Mouse (Mus musculus): Measurements from ENCODE around the gene Rasl11a. TPM values are rescaled to one million over a fixed set of nuclear protein-coding genes. Genes with fewer than 3 reads are reported as not detected.

Rasl11a gene
- total and polyA plus RNA-seq, 3 experiments, result 0.25 to 0.42 TPM; not detected in 1

- Histone ChIP-seq H3K4me3 (replicated peaks in 1 of 3; ENCODE audit: low read depth in 2 of 3, low read length in 2 of 3, poor library complexity in 1 of 3) (no peak overlapping the region), H3K79me2 (replicated peaks; ENCODE audit: control insufficient read depth, extremely low read depth, insufficient read depth, poor library complexity, severe bottlenecking) (no peaks in the 10 kb centered on the region), H3K27ac (ENCODE audit: insufficient read depth, low read depth) (no peak overlapping the region), H3K9ac (ENCODE audit: insufficient read depth, low read depth) (no peak overlapping the region), H3K4me2 (ENCODE audit: insufficient read depth, low read depth, poor library complexity, severe bottlenecking) (no peak overlapping the region), H3K36me3 (replicated peaks in 1 of 2; ENCODE audit: control insufficient read depth in 1 of 2, insufficient read depth in 1 of 2, low read length in 1 of 2) (no peaks in the 10 kb centered on the region), H3K27me3 (replicated peaks) (no peaks in the 10 kb centered on the region), H3K9me3 (replicated peaks; ENCODE audit: low read length) (peaks cover 17% of the 10 kb centered on the region), H3K4me1 (ENCODE audit: control insufficient read depth in 1 of 2, insufficient read depth in 2 of 2) (peaks cover 10 to 16% of the 10 kb centered on the region in 2 experiments)
- in situ Hi-C loops (cut with MboI; ENCODE audit: low pct_ligation_motif_present, low pct_unique_long_range_greater_than_20kb, low sequenced_read_pairs) (loop anchor here (25.0 kb wide), 1 partner anchor 181 kb away; no protein-coding TSS in a partner anchor), dilution Hi-C loops (cut with MboI; ENCODE audit: extremely low pct_ligation_motif_present, extremely low pct_unique_long_range_greater_than_20kb, low sequenced_read_pairs) (no loop called here)
- no peak for TF ChIP-seq TBP (conservative IDR thresholded peaks at IDR 0.05; ENCODE audit: low read depth, low read length)
- no peak for TF ChIP-seq E2F4 (IDR thresholded peaks at IDR 0.05; ENCODE audit: insufficient replicate concordance, low read depth, low read length)
- TF ChIP-seq JUND (conservative IDR thresholded peaks at IDR 0.05; ENCODE audit: low read depth, low read length), result no peak
- no peak for TF ChIP-seq BHLHE40 (IDR thresholded peaks at IDR 0.05; ENCODE audit: low read depth, low read length)
- TF ChIP-seq MYC (IDR thresholded peaks at IDR 0.05; ENCODE audit: low read depth, low read length), result no peak
- TF ChIP-seq RAD21 (IDR thresholded peaks at IDR 0.05; ENCODE audit: low read depth, low read length), result no peak
- TF ChIP-seq UBTF (IDR thresholded peaks at IDR 0.05; ENCODE audit: low read depth, low read length), result no peak
- no peak for TF ChIP-seq CHD1 (IDR thresholded peaks at IDR 0.05; ENCODE audit: low read depth, low read length)
- TF ChIP-seq NRF1 (IDR thresholded peaks at IDR 0.05; ENCODE audit: low read depth, low read length), result no peak
- no peak for TF ChIP-seq MEF2A (IDR thresholded peaks at IDR 0.05; ENCODE audit: borderline replicate concordance, low read depth, low read length)
- TF ChIP-seq ELF1 (IDR thresholded peaks at IDR 0.05; ENCODE audit: low read depth, low read length), result no peak
- TF ChIP-seq ZNF384 (IDR thresholded peaks at IDR 0.05; ENCODE audit: low read depth, low read length), result no peak
- no peak for TF ChIP-seq EP300 (IDR thresholded peaks at IDR 0.05; ENCODE audit: low read length)
- DNase-seq (ENCODE audit: extremely low read depth), result no peak
Observed at GRCm38 (mm10) chr5:146867946-146868314, 23.1 kb downstream of the Rasl11a start.

- no peaks in the 10 kb centered on the region for H3K79me2 ChIP-seq (replicated peaks; ENCODE audit: control insufficient read depth, extremely low read depth, insufficient read depth, poor library complexity, severe bottlenecking)
- no peaks in the 10 kb centered on the region for H3K27me3 ChIP-seq (replicated peaks)
- H3K9me3 ChIP-seq (replicated peaks; ENCODE audit: low read length), result peaks cover 18% of the 10 kb centered on the region
- no peak overlapping the region for H3K27ac ChIP-seq (ENCODE audit: insufficient read depth, low read depth)
- no peak overlapping the region for H3K4me2 ChIP-seq (ENCODE audit: insufficient read depth, low read depth, poor library complexity, severe bottlenecking)
- in situ Hi-C loops (cut with MboI; ENCODE audit: low pct_ligation_motif_present, low pct_unique_long_range_greater_than_20kb, low sequenced_read_pairs), result loop anchor here (25.0 kb wide), 1 partner anchor 186 kb away; no protein-coding TSS in a partner anchor
- no peak overlapping the region for H3K9ac ChIP-seq (ENCODE audit: insufficient read depth, low read depth)
- H3K4me1 ChIP-seq (ENCODE audit: control insufficient read depth in 1 of 2, insufficient read depth in 2 of 2), result no peaks in the 10 kb centered on the region
- H3K36me3 ChIP-seq (replicated peaks in 1 of 2; ENCODE audit: control insufficient read depth in 1 of 2, insufficient read depth in 1 of 2, low read length in 1 of 2), result no peaks in the 10 kb centered on the region
- no peak for DNase-seq (ENCODE audit: extremely low read depth)
- no peak overlapping the region for H3K4me3 ChIP-seq (replicated peaks in 1 of 3; ENCODE audit: low read depth in 2 of 3, low read length in 2 of 3, poor library complexity in 1 of 3)
- TF ChIP-seq MEF2A (IDR thresholded peaks at IDR 0.05; ENCODE audit: borderline replicate concordance, low read depth, low read length) (no peak), MXI1 (IDR thresholded peaks at IDR 0.05; ENCODE audit: low read depth, low read length) (no peak)
- dilution Hi-C loops (cut with MboI; ENCODE audit: extremely low pct_ligation_motif_present, extremely low pct_unique_long_range_greater_than_20kb, low sequenced_read_pairs), result no loop called here
Observed at GRCm38 (mm10) chr5:146872981-146873631, 28.2 kb downstream of the Rasl11a start.

All from CH12.LX (cell line).